In genomic region chr4:35031623-35032022, GRCm38 (mm10) we compare ENCODE assay signal across 28 mouse cellular contexts.
A peak's percentile ranks its signal among the peaks of the same experiment; 100 is the strongest.
DNase-seq lines count a peak whose midpoint lies in the region; ATAC-seq and TF ChIP-seq lines count a peak whose summit lies in the region.
"Had no signal": no experiment of that assay in that cellular context is flagged by ENCODE, and none has a peak within 500 bp of the region (broad histone marks: within the 10 kb centered on the region; RNA-seq: fewer than 3 reads in every experiment).

No protein-coding gene starts in this region.

- no peak overlapping the region for H3K4me3 ChIP-seq in kidney, postnatal 0 days (replicated peaks; ENCODE audit: low read depth, low read length)
- no peak overlapping the region for H3K4me3 ChIP-seq in MEL (ENCODE audit: control insufficient read depth in 1 of 2, insufficient read depth in 1 of 2, low read depth in 2 of 2, low read length in 2 of 2)
- H3K4me3 ChIP-seq: forebrain, embryonic 15.5 days; heart, adult 2 months; heart, embryonic 13.5 days; hindbrain, embryonic 10.5 days; hindbrain, embryonic 15.5 days; liver, embryonic 12.5 days; midbrain, embryonic 13.5 days; neural tube, embryonic 13.5 days had no signal

- ATAC-seq in kidney, postnatal 0 days (replicated peaks; ENCODE audit: low FRiP score, low read depth), result no peak
- ATAC-seq: forebrain, embryonic 15.5 days; inflammation-experienced regulatory T-cells, adult 6 months; liver, embryonic 12.5 days; liver, postnatal 0 days; midbrain, embryonic 13.5 days; Patski had no signal

- no peak for TF ChIP-seq POLR2A in MEL (IDR thresholded peaks at IDR 0.05; ENCODE audit: control insufficient read depth in 1 of 2, insufficient read depth in 1 of 2, low read depth in 1 of 2, low read length in 2 of 2, poor library complexity in 1 of 2)

- H3K4me1 ChIP-seq in kidney, postnatal 0 days (replicated peaks; ENCODE audit: insufficient read depth, low read length), result 0 out of 2 replicates have a peak, but pooled peaks cover 2% of the 10 kb centered on the region
- H3K4me1 ChIP-seq in MEL (ENCODE audit: control insufficient read depth in 1 of 2, insufficient read depth in 2 of 2, low read length in 2 of 2), result no peaks in the 10 kb centered on the region; a peak in 1 of 4 replicates
- H3K4me1 ChIP-seq: forebrain, embryonic 15.5 days; heart, embryonic 13.5 days; hindbrain, embryonic 15.5 days; midbrain, embryonic 13.5 days; neural tube, embryonic 13.5 days had no signal

- TF ChIP-seq CTCF in kidney, postnatal 0 days (IDR thresholded peaks at IDR 0.05; ENCODE audit: low read depth), result no peak
- TF ChIP-seq CTCF in MEL (IDR thresholded peaks at IDR 0.05 in 2 of 3, conservative IDR thresholded peaks at IDR 0.05 in 1 of 3; ENCODE audit: control insufficient read depth in 1 of 3, insufficient read depth in 1 of 3, low read depth in 2 of 3, low read length in 3 of 3, poor library complexity in 1 of 3, severe bottlenecking in 1 of 3), result no peak

- H3K36me3 ChIP-seq in kidney, postnatal 0 days (ENCODE audit: insufficient read depth, low read length), result no peaks in the 10 kb centered on the region
- H3K36me3 ChIP-seq in MEL (ENCODE audit: control insufficient read depth in 1 of 2, insufficient read depth in 2 of 2, low read length in 2 of 2), result peaks cover 0 to 6% of the 10 kb centered on the region in 2 experiments; a peak in 1 of 4 replicates
- H3K36me3 ChIP-seq: forebrain, embryonic 15.5 days; G1E; heart, embryonic 13.5 days; hindbrain, embryonic 10.5 days; hindbrain, embryonic 15.5 days; liver, embryonic 12.5 days; midbrain, embryonic 13.5 days; neural tube, embryonic 13.5 days had no signal

- H3K4me2 ChIP-seq in kidney, postnatal 0 days (ENCODE audit: low read length), result no peak overlapping the region
- H3K4me2 ChIP-seq: forebrain, embryonic 15.5 days; heart, embryonic 13.5 days; hindbrain, embryonic 15.5 days; liver, embryonic 12.5 days; midbrain, embryonic 13.5 days; neural tube, embryonic 13.5 days had no signal

- H3K79me2 ChIP-seq in MEL (ENCODE audit: control insufficient read depth, insufficient read depth, low read length, poor library complexity), result no peaks in the 10 kb centered on the region

- WGBS in kidney, postnatal 0 days, result 14% methylated on average over 3 of the region's 3 CpGs

- TF ChIP-seq EP300 in MEL (IDR thresholded peaks at IDR 0.05; ENCODE audit: low read depth in 1 of 2, low read length in 2 of 2), result no peak

- no peak for TF ChIP-seq RAD21 in MEL (IDR thresholded peaks at IDR 0.05; ENCODE audit: low read depth, low read length)

- no peaks in the 10 kb centered on the region for H3K27me3 ChIP-seq in kidney, postnatal 0 days (ENCODE audit: insufficient read depth, low read length)
- H3K27me3 ChIP-seq in MEL (ENCODE audit: control insufficient read depth in 1 of 2, insufficient read depth in 2 of 2, low read length in 2 of 2), result no peaks in the 10 kb centered on the region
- H3K27me3 ChIP-seq: forebrain, embryonic 15.5 days; heart, embryonic 13.5 days; hindbrain, embryonic 15.5 days; liver, embryonic 12.5 days; midbrain, embryonic 13.5 days; neural tube, embryonic 13.5 days; Patski had no signal

- H3K27ac ChIP-seq in kidney, postnatal 0 days, result no peak overlapping the region
- H3K27ac ChIP-seq in MEL (ENCODE audit: control insufficient read depth, low read depth, low read length), result no peak overlapping the region
- H3K27ac ChIP-seq: forebrain, embryonic 15.5 days; heart, adult 2 months; heart, embryonic 13.5 days; hindbrain, embryonic 10.5 days; hindbrain, embryonic 15.5 days; liver, embryonic 12.5 days; midbrain, embryonic 13.5 days; neural tube, embryonic 13.5 days had no signal

- no peak overlapping the region for H3K9ac ChIP-seq in kidney, postnatal 0 days (ENCODE audit: low read depth, low read length)
- H3K9ac ChIP-seq in MEL (ENCODE audit: control insufficient read depth, low read depth, low read length, poor library complexity, severe bottlenecking), result no peak overlapping the region
- H3K9ac ChIP-seq: forebrain, embryonic 15.5 days; heart, embryonic 13.5 days; hindbrain, embryonic 15.5 days; liver, embryonic 12.5 days; liver, postnatal 0 days; midbrain, embryonic 13.5 days; neural tube, embryonic 13.5 days had no signal

- no peaks in the 10 kb centered on the region for H3K9me3 ChIP-seq in kidney, postnatal 0 days (replicated peaks; ENCODE audit: low read length)
- no peaks in the 10 kb centered on the region for H3K9me3 ChIP-seq in MEL (replicated peaks; ENCODE audit: insufficient read depth, low read length)
- H3K9me3 ChIP-seq: forebrain, embryonic 15.5 days; G1E; hindbrain, embryonic 15.5 days; liver, embryonic 12.5 days; midbrain, embryonic 13.5 days; neural tube, embryonic 13.5 days had no signal

- peak; percentile 45 for DNase-seq in embryo, embryonic 10.5 days (ENCODE audit: low spot score)
- DNase-seq in embryo, embryonic 11 days, result no peak
- peak; percentile 21 for DNase-seq in kidney, postnatal 0 days (ENCODE audit: low spot score)
- no peak for DNase-seq in kidney, postnatal 25 days
- peak; percentile 24 for DNase-seq in MEL (ENCODE audit: low read depth, low spot score)
- DNase-seq in lung, postnatal 25 days (ENCODE audit: low spot score), result peak; percentile 21
- DNase-seq in spleen, postnatal 36 days (ENCODE audit: low spot score in 2 of 2), result no peak
- DNase-seq: cerebellum, adult 11 months; cerebellum, postnatal 36 days; gastrocnemius, postnatal 25 days; heart, adult 2 months; kidney, adult 2 months; kidney, postnatal 4 days; left cerebral cortex, postnatal 4 days; liver, postnatal 0 days; right cerebral cortex, postnatal 4 days; thymus, adult 2 months; thymus, postnatal 36 days had no signal

TF ChIP-seq in MEL, 35 proteins besides CTCF, POLR2A, EP300 and RAD21:
- 0 out of 2 replicates have a peak, but pooled peaks have one; percentile 23 for TF ChIP-seq GATA1 (IDR thresholded peaks at IDR 0.05; ENCODE audit: low read depth, low read length)
- no peak for TF ChIP-seq TBP (IDR thresholded peaks at IDR 0.05; ENCODE audit: low read depth, low read length)
- TF ChIP-seq ZC3H11A (IDR thresholded peaks at IDR 0.05; ENCODE audit: low read depth, low read length), result no peak

Comparison
In these comparisons a context has a peak if more than half of its experiments do, and no peak if none do; other contexts are left out.
1. DNase-seq: peak in embryo, embryonic 10.5 days (single experiment), kidney, postnatal 0 days (single experiment), MEL (single experiment) and lung, postnatal 25 days (single experiment); none in embryo, embryonic 11 days (single experiment), kidney, postnatal 25 days (0 of 2) and spleen, postnatal 36 days (0 of 2).